Mouse (Mus musculus): ENCODE results near the gene Tctn1. TPM values are rescaled to one million over a fixed set of nuclear protein-coding genes. Genes with fewer than 3 reads are reported as not detected.

Gene Tctn1
- polyA plus RNA-seq (2015; fragmentation: Illumina TruSeq; extraction: RNeasy Lipid Tissue Mini Kit (QIAGEN cat#74804); ENCODE audit: insufficient read depth, low replicate concordance): 8.1 TPM

GRCm38 (mm10) chr5:122263933-122264905 is at the start of gene Tctn1:
Gene Tctn1, minus strand, starts transcription at chr5:122264460.

GRCm38 (mm10) chr5:122284183-122285028 is 20.1 kb upstream of the Tctn1 start, which contains the start of gene Pptc7:
Gene Pptc7, plus strand, starts transcription at chr5:122284365.

GRCm38 (mm10) chr5:122206475-122206874 is 57.8 kb downstream of the Tctn1 start, which contains the start of gene Hvcn1:
Gene Hvcn1, plus strand, starts transcription at chr5:122206804.

Other genes starting within 250 kb of the Tctn1 start
- gene Cux2, start 214.4 kb downstream of the Tctn1 start, polyA plus RNA-seq (2015; fragmentation: Illumina TruSeq; extraction: RNeasy Lipid Tissue Mini Kit (QIAGEN cat#74804); ENCODE audit: insufficient read depth, low replicate concordance): 0.69 TPM
- gene Myl2, start 163.5 kb downstream of the Tctn1 start, polyA plus RNA-seq (2015; fragmentation: Illumina TruSeq; extraction: RNeasy Lipid Tissue Mini Kit (QIAGEN cat#74804); ENCODE audit: insufficient read depth, low replicate concordance): not detected
- not detected for gene Ccdc63, start 123.6 kb downstream of the Tctn1 start, polyA plus RNA-seq (2015; fragmentation: Illumina TruSeq; extraction: RNeasy Lipid Tissue Mini Kit (QIAGEN cat#74804); ENCODE audit: insufficient read depth, low replicate concordance)
- gene Ppp1cc, start 106.2 kb downstream of the Tctn1 start, polyA plus RNA-seq (2015; fragmentation: Illumina TruSeq; extraction: RNeasy Lipid Tissue Mini Kit (QIAGEN cat#74804); ENCODE audit: insufficient read depth, low replicate concordance): 414 TPM
- gene Hvcn1, start 57.7 kb downstream of the Tctn1 start, polyA plus RNA-seq (2015; fragmentation: Illumina TruSeq; extraction: RNeasy Lipid Tissue Mini Kit (QIAGEN cat#74804); ENCODE audit: insufficient read depth, low replicate concordance): 148 TPM
- 28.4 TPM for gene Pptc7, start 19.9 kb upstream of the Tctn1 start, polyA plus RNA-seq (2015; fragmentation: Illumina TruSeq; extraction: RNeasy Lipid Tissue Mini Kit (QIAGEN cat#74804); ENCODE audit: insufficient read depth, low replicate concordance)
- 18.2 TPM for gene Rad9b, start 89.8 kb upstream of the Tctn1 start, polyA plus RNA-seq (2015; fragmentation: Illumina TruSeq; extraction: RNeasy Lipid Tissue Mini Kit (QIAGEN cat#74804); ENCODE audit: insufficient read depth, low replicate concordance)
- gene Vps29, start 89.9 kb upstream of the Tctn1 start, polyA plus RNA-seq (2015; fragmentation: Illumina TruSeq; extraction: RNeasy Lipid Tissue Mini Kit (QIAGEN cat#74804); ENCODE audit: insufficient read depth, low replicate concordance): 105 TPM
- gene Gpn3, start 107.4 kb upstream of the Tctn1 start, polyA plus RNA-seq (2015; fragmentation: Illumina TruSeq; extraction: RNeasy Lipid Tissue Mini Kit (QIAGEN cat#74804); ENCODE audit: insufficient read depth, low replicate concordance): 20.2 TPM
- 9.8 TPM for gene Fam216a, start 107.9 kb upstream of the Tctn1 start, polyA plus RNA-seq (2015; fragmentation: Illumina TruSeq; extraction: RNeasy Lipid Tissue Mini Kit (QIAGEN cat#74804); ENCODE audit: insufficient read depth, low replicate concordance)
- 404 TPM for gene Arpc3, start 127.4 kb upstream of the Tctn1 start, polyA plus RNA-seq (2015; fragmentation: Illumina TruSeq; extraction: RNeasy Lipid Tissue Mini Kit (QIAGEN cat#74804); ENCODE audit: insufficient read depth, low replicate concordance)
- gene Anapc7, start 157.2 kb upstream of the Tctn1 start, polyA plus RNA-seq (2015; fragmentation: Illumina TruSeq; extraction: RNeasy Lipid Tissue Mini Kit (QIAGEN cat#74804); ENCODE audit: insufficient read depth, low replicate concordance): 22.6 TPM
- gene Atp2a2, start 237.8 kb upstream of the Tctn1 start, polyA plus RNA-seq (2015; fragmentation: Illumina TruSeq; extraction: RNeasy Lipid Tissue Mini Kit (QIAGEN cat#74804); ENCODE audit: insufficient read depth, low replicate concordance): 86.7 TPM